Mouse (Mus musculus): ENCODE measurements around the gene Mcm9. TPM values are rescaled to one million over a fixed set of nuclear protein-coding genes. Genes with fewer than 3 reads are reported as not detected.
"Not testable (repeated sequence)": the region's sequence is repeated elsewhere in the genome, so short reads cannot be mapped to it uniquely, and the experiment has no call there.

The Mcm9 gene
- 9.6 and 12.7 TPM in 2 replicates for polyA plus RNA-seq (2014; fragmentation: Nextera tagmentation; extraction: Ambion mirVana)

DNA sequence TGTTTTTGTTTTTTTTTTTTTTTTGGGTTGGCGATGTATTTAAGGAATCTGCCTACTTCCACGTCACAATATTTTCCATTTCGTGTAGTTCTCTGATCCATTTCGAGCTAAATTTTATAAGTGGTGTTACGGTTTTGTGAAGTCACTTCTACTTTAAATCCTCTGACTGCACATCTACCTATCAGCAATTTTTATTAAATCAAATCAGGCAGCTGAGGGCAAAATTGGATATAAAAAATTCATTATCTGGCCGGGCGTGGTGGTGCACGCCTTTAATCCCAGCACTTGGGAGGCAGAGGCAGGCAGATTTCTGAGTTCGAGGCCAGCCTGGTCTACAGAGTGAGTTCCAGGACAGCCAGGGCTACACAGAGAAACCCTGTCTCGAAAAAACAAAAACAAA lies at the start of gene Mcm9:
Mcm9 (minus strand) TSS at position 101 of the 400 bp plus-strand sequence.
- not testable (repeated sequence) for DNase-seq (ENCODE audit: low spot score); H3K36me3 ChIP-seq (ENCODE audit: control insufficient read depth, insufficient read depth, low read length); H3K27me3 ChIP-seq (replicated peaks; ENCODE audit: control insufficient read depth, insufficient read depth, low read length); H3K9me3 ChIP-seq (ENCODE audit: control insufficient read depth, low read length); H3K4me1 ChIP-seq (ENCODE audit: control insufficient read depth, insufficient read depth, low read length); ATAC-seq (ENCODE audit: low read depth)
- 57% methylated on average over 10 of the region's 10 CpGs for WGBS
- H3K4me2 ChIP-seq (ENCODE audit: low read depth, low read length): peak within 1 kb of the TSS; percentile 55
- H3K4me3 ChIP-seq (ENCODE audit: low read depth, low read length): peak within 1 kb of the TSS; percentile 86
- H3K27ac ChIP-seq (replicated peaks; ENCODE audit: low read depth, low read length): peak within 1 kb of the TSS; percentile 96
- peak within 1 kb of the TSS; percentile 85 for H3K9ac ChIP-seq (ENCODE audit: low read depth, low read length)

DNA sequence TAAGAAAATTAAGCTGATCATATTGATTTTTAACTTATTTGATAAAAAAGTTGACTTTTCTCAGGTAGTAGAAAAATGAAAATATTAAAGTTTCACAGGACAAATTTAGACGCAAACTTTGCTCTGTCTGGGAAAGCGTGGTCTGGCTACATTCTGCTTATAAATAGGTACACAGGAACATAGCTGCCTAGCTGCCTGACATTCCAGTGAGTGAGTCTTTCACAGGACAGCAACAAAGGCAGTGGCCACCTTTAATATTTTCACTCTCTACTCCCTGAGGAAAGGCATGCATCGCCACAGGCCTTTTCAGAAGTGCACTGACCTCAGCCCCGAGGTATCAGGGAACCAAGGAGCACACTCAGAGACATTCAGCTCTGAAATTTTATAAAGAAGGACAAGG lies 31.5 kb upstream of the Mcm9 start:
- WGBS: 80% methylated on average over 4 of the region's 4 CpGs
- Histone ChIP-seq H3K4me2 (ENCODE audit: low read depth, low read length) (no peak overlapping the region), H3K36me3 (ENCODE audit: control insufficient read depth, insufficient read depth, low read length) (no peaks in the 10 kb centered on the region), H3K4me3 (ENCODE audit: low read depth, low read length) (no peak overlapping the region), H3K27ac (replicated peaks; ENCODE audit: low read depth, low read length) (no peak overlapping the region), H3K9ac (ENCODE audit: low read depth, low read length) (no peak overlapping the region), H3K27me3 (replicated peaks; ENCODE audit: control insufficient read depth, insufficient read depth, low read length) (no peaks in the 10 kb centered on the region), H3K9me3 (ENCODE audit: control insufficient read depth, low read length) (no peaks in the 10 kb centered on the region), H3K4me1 (ENCODE audit: control insufficient read depth, insufficient read depth, low read length) (no peaks in the 10 kb centered on the region)
- DNase-seq (ENCODE audit: low spot score) (no peak), ATAC-seq (ENCODE audit: low read depth) (no peak)

DNA sequence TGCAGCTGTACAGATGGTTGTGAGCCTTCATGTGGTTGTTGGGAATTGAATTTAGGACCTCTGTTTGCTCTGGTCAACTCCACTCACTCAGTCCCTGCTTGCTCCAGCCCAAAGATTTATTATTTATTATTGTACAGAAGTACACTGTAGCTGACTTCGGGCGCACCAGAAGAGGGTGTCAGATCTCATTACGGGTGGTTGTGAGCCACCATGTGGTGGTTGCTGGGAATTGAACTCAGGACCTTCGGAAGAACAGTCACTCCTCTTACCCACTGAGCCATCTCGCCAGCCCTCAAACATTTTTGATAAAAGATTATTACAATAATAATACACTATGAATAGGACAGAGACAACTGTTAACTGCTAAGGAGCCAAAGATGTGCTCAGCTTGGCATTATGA lies 24.0 kb upstream of the Mcm9 start:
- not testable (repeated sequence) for H3K4me3 ChIP-seq (ENCODE audit: low read depth, low read length); ATAC-seq (ENCODE audit: low read depth); DNase-seq (ENCODE audit: low spot score); H3K4me2 ChIP-seq (ENCODE audit: low read depth, low read length); H3K9ac ChIP-seq (ENCODE audit: low read depth, low read length); H3K36me3 ChIP-seq (ENCODE audit: control insufficient read depth, insufficient read depth, low read length); H3K9me3 ChIP-seq (ENCODE audit: control insufficient read depth, low read length); H3K27me3 ChIP-seq (replicated peaks; ENCODE audit: control insufficient read depth, insufficient read depth, low read length); H3K27ac ChIP-seq (replicated peaks; ENCODE audit: low read depth, low read length); H3K4me1 ChIP-seq (ENCODE audit: control insufficient read depth, insufficient read depth, low read length)
- 85% methylated on average over 5 of the region's 5 CpGs for WGBS

DNA sequence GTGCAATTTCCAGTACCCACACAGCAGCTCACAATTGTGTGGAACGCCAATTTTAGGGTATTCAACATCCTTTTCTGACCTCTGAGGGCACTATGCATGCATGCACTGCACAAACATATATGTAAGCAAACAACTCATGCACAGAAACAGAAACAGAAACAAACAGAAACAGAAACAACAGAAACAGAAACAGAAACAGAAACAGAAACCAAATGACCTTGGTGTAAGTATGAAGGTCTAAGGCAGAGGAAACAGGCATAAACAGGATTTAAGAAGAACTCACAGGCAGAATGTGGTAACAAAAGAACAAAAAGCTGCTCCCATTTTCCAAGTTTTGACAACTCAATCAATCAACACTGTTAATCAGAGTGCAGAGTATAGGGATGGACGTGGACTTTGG lies 20.4 kb upstream of the Mcm9 start:
- no peak overlapping the region for H3K4me3 ChIP-seq (ENCODE audit: low read depth, low read length)
- no peaks in the 10 kb centered on the region for H3K36me3 ChIP-seq (ENCODE audit: control insufficient read depth, insufficient read depth, low read length)
- ATAC-seq (ENCODE audit: low read depth): no peak
- H3K4me2 ChIP-seq (ENCODE audit: low read depth, low read length): no peak overlapping the region
- WGBS: 82% methylated on average over 2 of the region's 2 CpGs
- no peaks in the 10 kb centered on the region for H3K9me3 ChIP-seq (ENCODE audit: control insufficient read depth, low read length)
- no peaks in the 10 kb centered on the region for H3K27me3 ChIP-seq (replicated peaks; ENCODE audit: control insufficient read depth, insufficient read depth, low read length)
- H3K27ac ChIP-seq (replicated peaks; ENCODE audit: low read depth, low read length): no peak overlapping the region
- DNase-seq (ENCODE audit: low spot score): no peak
- no peak overlapping the region for H3K9ac ChIP-seq (ENCODE audit: low read depth, low read length)
- no peaks in the 10 kb centered on the region for H3K4me1 ChIP-seq (ENCODE audit: control insufficient read depth, insufficient read depth, low read length)

DNA sequence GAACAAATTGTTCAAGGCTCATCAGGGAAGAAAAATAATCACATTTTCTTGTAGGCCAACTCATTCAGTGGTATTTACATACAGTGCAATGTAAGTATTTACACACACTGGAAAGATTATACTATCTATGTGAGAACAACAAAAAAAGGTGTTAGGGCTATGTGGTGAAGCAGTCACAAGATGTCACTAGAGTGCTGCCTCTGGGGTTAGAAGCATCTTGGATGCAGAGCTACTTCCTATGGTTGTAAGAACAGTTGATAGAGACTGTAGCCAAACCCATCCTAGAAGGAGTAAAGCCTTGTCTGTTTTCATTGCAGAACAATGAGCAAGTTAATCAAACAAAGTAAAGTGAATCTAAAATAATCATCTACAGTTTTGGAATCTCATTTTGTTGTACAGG lies 11.3 kb upstream of the Mcm9 start:
- no peaks in the 10 kb centered on the region for H3K36me3 ChIP-seq (ENCODE audit: control insufficient read depth, insufficient read depth, low read length)
- no peaks in the 10 kb centered on the region for H3K4me1 ChIP-seq (ENCODE audit: control insufficient read depth, insufficient read depth, low read length)
- no peak overlapping the region for H3K4me3 ChIP-seq (ENCODE audit: low read depth, low read length)
- no peak overlapping the region for H3K9ac ChIP-seq (ENCODE audit: low read depth, low read length)
- H3K27me3 ChIP-seq (replicated peaks; ENCODE audit: control insufficient read depth, insufficient read depth, low read length): no peaks in the 10 kb centered on the region
- no peak overlapping the region for H3K27ac ChIP-seq (replicated peaks; ENCODE audit: low read depth, low read length)
- DNase-seq (ENCODE audit: low spot score): peak; percentile 63
- no peak overlapping the region for H3K4me2 ChIP-seq (ENCODE audit: low read depth, low read length)
- ATAC-seq (ENCODE audit: low read depth): no peak
- H3K9me3 ChIP-seq (ENCODE audit: control insufficient read depth, low read length): no peaks in the 10 kb centered on the region

DNA sequence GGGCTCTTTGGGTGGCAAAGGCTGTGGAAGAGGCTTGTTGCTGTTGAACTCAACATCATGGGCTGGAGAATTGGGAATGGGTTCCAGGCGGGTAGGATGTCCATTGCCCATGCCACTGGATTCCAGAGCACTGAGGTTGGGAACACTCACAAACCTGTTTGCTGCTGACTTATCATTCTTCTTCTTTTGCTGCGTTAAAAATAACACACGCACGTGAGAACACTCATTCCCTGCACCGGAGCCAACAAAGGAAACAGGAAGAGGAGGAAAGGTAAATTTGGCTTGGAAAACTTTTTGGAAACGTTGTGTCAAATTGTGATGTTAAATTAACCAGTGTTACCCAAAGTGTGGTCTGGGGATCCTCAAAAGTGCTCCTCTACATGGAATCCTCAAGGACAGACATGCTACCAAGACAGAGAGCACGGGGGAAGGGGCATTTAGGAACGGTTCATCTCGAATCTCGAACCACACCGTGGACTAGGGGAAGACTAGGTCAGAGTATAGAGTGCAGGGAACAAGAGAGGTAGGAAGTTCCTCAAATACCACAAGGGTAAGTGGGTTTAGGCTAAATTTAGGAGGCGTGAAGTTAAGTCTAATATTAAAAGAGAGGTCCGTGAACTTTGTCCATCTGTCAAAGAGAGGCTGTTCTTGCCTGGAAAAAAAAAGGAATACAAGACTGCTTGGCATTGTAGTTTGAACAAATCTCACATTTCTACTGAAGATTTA lies 5.2 kb upstream of the Mcm9 start:
- Histone ChIP-seq H3K4me2 (ENCODE audit: low read depth, low read length) (no peak overlapping the region), H3K27me3 (replicated peaks; ENCODE audit: control insufficient read depth, insufficient read depth, low read length) (no peaks in the 10 kb centered on the region), H3K4me3 (ENCODE audit: low read depth, low read length) (no peak overlapping the region), H3K9me3 (ENCODE audit: control insufficient read depth, low read length) (no peaks in the 10 kb centered on the region), H3K27ac (replicated peaks; ENCODE audit: low read depth, low read length) (no peak overlapping the region), H3K9ac (ENCODE audit: low read depth, low read length) (no peak overlapping the region), H3K36me3 (ENCODE audit: control insufficient read depth, insufficient read depth, low read length) (no peaks in the 10 kb centered on the region), H3K4me1 (ENCODE audit: control insufficient read depth, insufficient read depth, low read length) (no peaks in the 10 kb centered on the region)
- WGBS: 77% methylated on average over 13 of the region's 13 CpGs
- ATAC-seq (ENCODE audit: low read depth) (no peak), DNase-seq (ENCODE audit: low spot score) (no peak)

DNA sequence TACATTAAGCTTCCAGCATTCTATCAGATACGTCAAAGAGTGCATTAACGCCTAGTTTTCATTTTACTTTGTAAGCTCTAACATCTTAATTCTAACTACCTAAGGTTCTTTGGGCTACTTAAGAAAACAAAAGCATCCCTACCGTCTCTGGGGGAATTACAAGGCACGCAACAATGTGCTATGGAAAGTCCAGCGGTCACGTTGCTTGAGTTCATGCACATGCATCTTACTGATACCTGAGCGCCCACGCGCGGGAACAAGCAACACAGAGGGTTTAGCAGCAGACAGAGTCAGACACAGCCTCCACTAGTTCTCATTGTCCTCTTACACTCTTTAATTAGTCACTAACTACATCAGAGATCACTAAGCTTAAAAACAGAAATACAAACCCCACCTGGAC lies 3.9 kb upstream of the Mcm9 start:
- Histone ChIP-seq H3K27me3 (replicated peaks; ENCODE audit: control insufficient read depth, insufficient read depth, low read length) (no peaks in the 10 kb centered on the region), H3K9ac (ENCODE audit: low read depth, low read length) (no peak overlapping the region), H3K36me3 (ENCODE audit: control insufficient read depth, insufficient read depth, low read length) (no peaks in the 10 kb centered on the region), H3K27ac (replicated peaks; ENCODE audit: low read depth, low read length) (no peak overlapping the region), H3K4me3 (ENCODE audit: low read depth, low read length) (no peak overlapping the region), H3K9me3 (ENCODE audit: control insufficient read depth, low read length) (no peaks in the 10 kb centered on the region), H3K4me2 (ENCODE audit: low read depth, low read length) (no peak overlapping the region), H3K4me1 (ENCODE audit: control insufficient read depth, insufficient read depth, low read length) (no peaks in the 10 kb centered on the region)
- 82% methylated on average over 10 of the region's 10 CpGs for WGBS
- no peak for ATAC-seq (ENCODE audit: low read depth)
- no peak for DNase-seq (ENCODE audit: low spot score)

DNA sequence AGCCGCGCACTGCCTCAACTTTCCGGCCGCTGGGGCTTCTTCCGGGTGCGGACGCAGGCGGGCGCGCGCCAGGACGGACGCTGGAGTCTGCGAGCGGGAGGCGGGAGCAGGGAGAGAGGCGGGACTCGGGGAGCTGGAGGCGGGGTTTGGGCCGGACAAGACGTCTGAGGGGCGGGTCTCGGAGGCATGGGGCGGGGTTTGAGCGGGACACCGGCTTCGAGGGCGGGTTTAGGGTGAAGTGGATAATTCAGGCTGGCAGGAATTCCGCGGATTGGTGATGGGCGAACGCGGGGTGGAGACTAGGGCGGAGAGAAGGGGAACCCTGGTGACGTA lies 355 bp downstream of the Mcm9 start:
- WGBS: under 1% methylated on average over 24 of the region's 35 CpGs
- Histone ChIP-seq H3K9me3 (ENCODE audit: control insufficient read depth, low read length) (no peaks in the 10 kb centered on the region), H3K4me1 (ENCODE audit: control insufficient read depth, insufficient read depth, low read length) (peaks cover 6% of the 10 kb centered on the region; the same call in 1 of the 2 replicates), H3K4me3 (ENCODE audit: low read depth, low read length) (peak overlapping the region; percentile 86), H3K27me3 (replicated peaks; ENCODE audit: control insufficient read depth, insufficient read depth, low read length) (no peaks in the 10 kb centered on the region), H3K9ac (ENCODE audit: low read depth, low read length) (peak overlapping the region; percentile 85), H3K27ac (replicated peaks; ENCODE audit: low read depth, low read length) (peak overlapping the region; percentile 96), H3K4me2 (ENCODE audit: low read depth, low read length) (peak overlapping the region; percentile 55), H3K36me3 (ENCODE audit: control insufficient read depth, insufficient read depth, low read length) (0 out of 2 replicates have a peak, but pooled peaks cover 8% of the 10 kb centered on the region)
- DNase-seq (ENCODE audit: low spot score): peak; percentile 99
- ATAC-seq (ENCODE audit: low read depth): peak; percentile 95

DNA sequence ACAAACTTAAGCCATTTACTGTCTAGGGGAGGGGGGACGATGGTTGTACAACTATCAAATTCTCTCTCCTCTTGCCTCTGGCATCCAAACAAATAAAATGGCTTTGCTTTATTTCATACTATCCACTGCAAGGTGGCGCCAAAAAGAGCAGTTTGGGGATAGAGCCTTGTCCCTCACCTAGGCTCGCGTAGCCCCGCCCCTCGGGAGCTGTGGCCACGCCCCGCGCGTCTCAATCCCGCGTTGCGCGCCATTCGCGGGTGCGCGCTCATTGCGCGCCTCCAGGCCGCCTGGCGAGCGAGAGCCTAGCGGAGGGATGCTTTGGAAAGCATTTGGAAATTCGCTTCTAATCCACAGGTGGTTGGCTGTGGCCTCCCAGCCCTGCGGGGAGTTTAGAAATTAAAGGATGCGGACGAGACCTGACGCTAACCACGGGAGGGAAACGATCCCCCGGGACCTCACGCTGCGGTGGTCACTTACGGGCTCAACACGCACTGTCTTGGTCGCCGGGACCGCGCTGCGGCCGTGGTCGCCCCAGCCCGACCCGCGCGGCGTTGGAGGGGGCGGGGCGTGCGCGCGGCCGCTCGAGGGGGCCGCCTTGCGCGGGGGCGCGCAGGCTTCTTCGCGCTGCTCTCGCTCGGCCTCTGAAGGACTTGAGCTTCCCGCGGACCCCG lies 857 bp downstream of the Mcm9 start:
- under 1% methylated on average over 41 of the region's 67 CpGs for WGBS
- H3K27me3 ChIP-seq (replicated peaks; ENCODE audit: control insufficient read depth, insufficient read depth, low read length): no peaks in the 10 kb centered on the region

More for the DNA sequence above, 857 bp downstream of the Mcm9 start:
- 0 out of 2 replicates have a peak, but pooled peaks cover 13% of the 10 kb centered on the region for H3K36me3 ChIP-seq (ENCODE audit: control insufficient read depth, insufficient read depth, low read length)
- peak overlapping the region; percentile 96 for H3K27ac ChIP-seq (replicated peaks; ENCODE audit: low read depth, low read length)
- peak overlapping the region; percentile 85 for H3K9ac ChIP-seq (ENCODE audit: low read depth, low read length)
- H3K4me2 ChIP-seq (ENCODE audit: low read depth, low read length): peak overlapping the region; percentile 55
- DNase-seq (ENCODE audit: low spot score): peak; percentile 95
- no peaks in the 10 kb centered on the region for H3K9me3 ChIP-seq (ENCODE audit: control insufficient read depth, low read length)
- peak; percentile 79 for ATAC-seq (ENCODE audit: low read depth)
- peaks cover 6% of the 10 kb centered on the region; the same call in 1 of the 2 replicates for H3K4me1 ChIP-seq (ENCODE audit: control insufficient read depth, insufficient read depth, low read length)
- H3K4me3 ChIP-seq (ENCODE audit: low read depth, low read length): peak overlapping the region; percentile 86
